Comparison of ENCODE assay signal across 10 mouse cellular contexts in genomic region chr7:57158211-57158610, GRCm38 (mm10).
DNase-seq lines count a peak whose midpoint lies in the region.
"Had no signal": no experiment of that assay in that cellular context is flagged by ENCODE, and none has a peak within 500 bp of the region (broad histone marks: within the 10 kb centered on the region; RNA-seq: fewer than 3 reads in every experiment).

No protein-coding gene starts in this region.

- peak; percentile 45 for DNase-seq in kidney, postnatal 10 days
- DNase-seq in kidney, adult 18-20 months = no peak
- peak; percentile 12 for DNase-seq in adipocyte (ENCODE audit: low spot score)
- peak; percentile 25 to 28 for DNase-seq in adrenal gland, adult 18-20 months (ENCODE audit: low spot score in 2 of 2)
- DNase-seq in gastrocnemius, postnatal 10 days = peak; percentile 22
- DNase-seq in left cerebral cortex, postnatal 4 days = no peak
- DNase-seq in right cerebral cortex, postnatal 4 days = no peak
- DNase-seq: cerebellum, adult 11 months; kidney, adult 2 months; liver, postnatal 0 days had no signal

- intact Hi-C loops in left cerebral cortex, postnatal 4 days (cut with DNase I) = no loop called here

Comparison
In these comparisons a context has a peak if more than half of its experiments do, and no peak if none do; other contexts are left out.
1. DNase-seq: peak in kidney, postnatal 10 days (single experiment), adipocyte (single experiment), adrenal gland, adult 18-20 months (2 of 2) and gastrocnemius, postnatal 10 days (single experiment); none in kidney, adult 18-20 months (single experiment), left cerebral cortex, postnatal 4 days (single experiment) and right cerebral cortex, postnatal 4 days (single experiment).